Mouse (Mus musculus): ENCODE results near the gene Orai2. TPM values are rescaled to one million over a fixed set of nuclear protein-coding genes. Genes with fewer than 3 reads are reported as not detected.

Gene Orai2
- polyA plus RNA-seq, 1 experiment: 12.7 TPM

GRCm38 (mm10) chr5:136109042-136109441 lies 61.5 kb downstream of the Orai2 start:
- no peak for TF ChIP-seq CTCF (conservative IDR thresholded peaks at IDR 0.05; ENCODE audit: insufficient read depth, insufficient read length, low read depth, low read length)
- Histone ChIP-seq H3K27me3 (replicated peaks; ENCODE audit: control insufficient read depth, insufficient read depth, low read length) (no peaks in the 10 kb centered on the region), H3K36me3 (ENCODE audit: control insufficient read depth, insufficient read depth, low read length) (no peaks in the 10 kb centered on the region), H3K4me1 (ENCODE audit: control insufficient read depth, insufficient read depth, low read length) (no peaks in the 10 kb centered on the region; the same call in 1 of the 2 replicates), H3K4me3 (ENCODE audit: insufficient read depth, low read depth, low read length) (no peak overlapping the region), H3K27ac (ENCODE audit: insufficient read depth, low read depth, low read length) (no peak overlapping the region)
- WGBS: 59% methylated on average over 3 of the region's 3 CpGs
- DNase-seq: peak; percentile 46

DNA sequence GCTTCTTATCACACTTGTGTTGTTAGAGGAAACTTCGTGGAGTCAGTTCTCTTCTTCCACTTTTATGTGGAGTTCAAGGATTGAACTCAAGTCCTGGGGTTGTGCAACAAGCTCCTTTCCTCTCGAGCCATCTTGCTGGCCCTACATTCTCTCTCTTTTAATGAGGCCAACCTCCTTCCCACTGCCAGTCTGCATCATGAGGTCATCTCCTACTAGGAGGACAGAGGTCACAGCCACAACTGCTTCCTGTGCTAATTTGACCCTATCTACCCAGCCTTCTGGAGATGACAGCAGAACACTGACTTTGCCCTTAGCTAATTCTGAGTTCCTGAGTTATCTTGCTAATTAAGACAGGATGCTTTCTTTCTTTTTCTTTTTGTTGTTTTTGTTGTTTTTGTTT lies 62.0 kb downstream of the Orai2 start:
- TF ChIP-seq CTCF (conservative IDR thresholded peaks at IDR 0.05; ENCODE audit: insufficient read depth, insufficient read length, low read depth, low read length): no peak
- TF ChIP-seq POLR2A (IDR thresholded peaks at IDR 0.05; ENCODE audit: low read depth, low read length): no peak
- H3K27me3 ChIP-seq (replicated peaks; ENCODE audit: control insufficient read depth, insufficient read depth, low read length): no peaks in the 10 kb centered on the region
- no peaks in the 10 kb centered on the region for H3K36me3 ChIP-seq (ENCODE audit: control insufficient read depth, insufficient read depth, low read length)
- no peak overlapping the region for H3K27ac ChIP-seq (ENCODE audit: insufficient read depth, low read depth, low read length)
- WGBS: 56% methylated on average over 2 of the region's 2 CpGs
- H3K4me3 ChIP-seq (ENCODE audit: insufficient read depth, low read depth, low read length): no peak overlapping the region
- DNase-seq: no peak
- H3K4me1 ChIP-seq (ENCODE audit: control insufficient read depth, insufficient read depth, low read length): no peaks in the 10 kb centered on the region; the same call in 1 of the 2 replicates

GRCm38 (mm10) chr5:136104511-136104910 lies 66.0 kb downstream of the Orai2 start:
- WGBS: 95% methylated on average over 5 of the region's 5 CpGs
- Histone ChIP-seq H3K4me1 (ENCODE audit: control insufficient read depth, insufficient read depth, low read length) (no peaks in the 10 kb centered on the region; the same call in 1 of the 2 replicates), H3K27me3 (replicated peaks; ENCODE audit: control insufficient read depth, insufficient read depth, low read length) (no peaks in the 10 kb centered on the region), H3K36me3 (ENCODE audit: control insufficient read depth, insufficient read depth, low read length) (no peaks in the 10 kb centered on the region), H3K27ac (ENCODE audit: insufficient read depth, low read depth, low read length) (no peak overlapping the region), H3K4me3 (ENCODE audit: insufficient read depth, low read depth, low read length) (no peak overlapping the region)
- TF ChIP-seq CTCF (conservative IDR thresholded peaks at IDR 0.05; ENCODE audit: insufficient read depth, insufficient read length, low read depth, low read length) (peak; percentile 25; the same call in 1 of the 2 replicates), POLR2A (IDR thresholded peaks at IDR 0.05; ENCODE audit: low read depth, low read length) (no peak)
- no peak for DNase-seq

DNA sequence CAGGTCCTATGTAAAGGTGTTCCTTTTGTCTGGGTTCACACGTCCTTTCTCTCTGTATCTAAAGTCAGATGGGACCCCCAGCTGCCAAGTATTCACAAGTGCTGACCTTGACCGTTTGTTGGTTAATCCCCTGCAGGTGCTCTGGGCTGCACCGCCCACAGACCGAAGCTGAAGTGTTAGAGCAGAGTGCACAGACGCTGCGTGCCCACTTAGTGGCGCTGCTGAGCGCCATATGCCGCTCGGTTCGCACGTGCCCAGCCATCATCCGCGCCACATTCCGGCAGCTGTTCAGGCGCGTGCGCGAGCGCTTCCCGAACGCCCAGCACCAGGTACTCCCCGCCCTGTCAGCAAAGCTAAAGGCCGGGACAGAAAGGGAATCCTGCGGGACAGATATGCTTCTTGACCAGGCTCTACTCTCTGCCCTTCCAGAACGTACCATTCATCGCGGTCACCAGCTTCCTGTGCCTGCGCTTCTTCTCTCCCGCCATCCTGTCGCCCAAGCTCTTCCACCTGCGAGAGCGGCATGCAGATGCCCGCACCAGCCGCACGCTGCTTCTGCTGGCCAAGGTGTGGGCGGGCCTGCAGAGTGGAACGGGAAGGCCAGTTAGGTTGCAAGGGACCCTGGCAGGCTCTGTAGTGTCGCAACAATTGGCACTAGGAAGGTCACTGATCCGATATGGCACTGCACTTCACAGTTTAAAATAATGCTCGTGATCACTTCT lies 68.3 kb downstream of the Orai2 start:
- DNase-seq: peak; percentile 72
- Histone ChIP-seq H3K27ac (ENCODE audit: insufficient read depth, low read depth, low read length) (no peak overlapping the region), H3K27me3 (replicated peaks; ENCODE audit: control insufficient read depth, insufficient read depth, low read length) (no peaks in the 10 kb centered on the region), H3K36me3 (ENCODE audit: control insufficient read depth, insufficient read depth, low read length) (no peaks in the 10 kb centered on the region), H3K4me3 (ENCODE audit: insufficient read depth, low read depth, low read length) (peak overlapping the region; percentile 23; the same call in 1 of the 2 replicates), H3K4me1 (ENCODE audit: control insufficient read depth, insufficient read depth, low read length) (0 out of 2 replicates have a peak, but pooled peaks cover 2% of the 10 kb centered on the region)
- 15% methylated on average over 41 of the region's 41 CpGs for WGBS
- peak; percentile 93 for TF ChIP-seq CTCF (conservative IDR thresholded peaks at IDR 0.05; ENCODE audit: insufficient read depth, insufficient read length, low read depth, low read length)
- no peak for TF ChIP-seq POLR2A (IDR thresholded peaks at IDR 0.05; ENCODE audit: low read depth, low read length)

- Histone ChIP-seq H3K27ac (ENCODE audit: insufficient read depth, low read depth, low read length) (peak overlapping the region; percentile 27; the same call in 1 of the 2 replicates), H3K27me3 (replicated peaks; ENCODE audit: control insufficient read depth, insufficient read depth, low read length) (no peaks in the 10 kb centered on the region), H3K36me3 (ENCODE audit: control insufficient read depth, insufficient read depth, low read length) (no peaks in the 10 kb centered on the region), H3K4me3 (ENCODE audit: insufficient read depth, low read depth, low read length) (no peak overlapping the region), H3K4me1 (ENCODE audit: control insufficient read depth, insufficient read depth, low read length) (0 out of 2 replicates have a peak, but pooled peaks cover 2% of the 10 kb centered on the region)
- 55% methylated on average over 10 of the region's 10 CpGs for WGBS
- TF ChIP-seq CTCF (conservative IDR thresholded peaks at IDR 0.05; ENCODE audit: insufficient read depth, insufficient read length, low read depth, low read length) (no peak), POLR2A (IDR thresholded peaks at IDR 0.05; ENCODE audit: low read depth, low read length) (no peak)
- DNase-seq: peak; percentile 87
Observed at GRCm38 (mm10) chr5:136098536-136098935, 72.0 kb downstream of the Orai2 start.

Other genes starting within 250 kb of the Orai2 start
- 47.9 and 57.1 TPM in 2 replicates for gene Ywhag, start 236.1 kb downstream of the Orai2 start, polyA plus RNA-seq (2012; rRNA removed)
- gene Ssc4d, start 196.2 kb downstream of the Orai2 start, polyA plus RNA-seq (2012; rRNA removed): 4.3 and 5.0 TPM in 2 replicates
- gene Zp3, start 190.6 kb downstream of the Orai2 start, polyA plus RNA-seq (2012; rRNA removed): 0.08 TPM in 1 of 2 replicates, not detected in the other
- 16.3 and 16.7 TPM in 2 replicates for gene Dtx2, start 175.9 kb downstream of the Orai2 start, polyA plus RNA-seq (2012; rRNA removed)
- 7.7 and 8.1 TPM in 2 replicates for gene Upk3b, start 132.2 kb downstream of the Orai2 start, polyA plus RNA-seq (2012; rRNA removed)
- gene Upk3bl, start 116.2 kb downstream of the Orai2 start, polyA plus RNA-seq (2012; rRNA removed): 0.52 and 0.96 TPM in 2 replicates
- gene Rasa4, start 86.8 kb downstream of the Orai2 start, polyA plus RNA-seq (2012; rRNA removed): 7.6 and 9.1 TPM in 2 replicates
- gene Polr2j, start 54.1 kb downstream of the Orai2 start, polyA plus RNA-seq (2012; rRNA removed): 88.9 and 103 TPM in 2 replicates
- gene Lrwd1, start 34.6 kb downstream of the Orai2 start, polyA plus RNA-seq (2012; rRNA removed): 18.4 and 19.9 TPM in 2 replicates
- gene Alkbh4, start 34.6 kb downstream of the Orai2 start, polyA plus RNA-seq (2012; rRNA removed): 11.1 and 11.8 TPM in 2 replicates
- 9.0 and 14.1 TPM in 2 replicates for gene Prkrip1, start 28.2 kb upstream of the Orai2 start, polyA plus RNA-seq (2012; rRNA removed)
- gene Sh2b2, start 75.8 kb upstream of the Orai2 start, polyA plus RNA-seq (2012; rRNA removed): 7.5 and 8.7 TPM in 2 replicates

Measured in kidney, adult 2 months (tissue).